Mouse (Mus musculus) thymus, adult 2 months (tissue): ENCODE data around the gene Fsip1.

Experiments used
- CTCF ChIP-seq: fragments of 200-500 bp; IDR thresholded peaks from 2 replicates; pipeline ENCODE4 v1.5.1; 2012; ENCODE audit warnings: mild to moderate bottlenecking, control low read depth, low read length, moderate library complexity, borderline replicate concordance; ENCODE audit not compliant: control insufficient read depth, poor library complexity, insufficient read depth; ENCODE audit errors: extremely low read depth
- POLR2A ChIP-seq: fragments of 200-500 bp; IDR thresholded peaks from 2 replicates; pipeline ENCODE4 v1.6.1; 2012; ENCODE audit warnings: mild to moderate bottlenecking, low read length, control low read depth, moderate library complexity; ENCODE audit not compliant: control insufficient read depth, poor library complexity, insufficient read depth; ENCODE audit errors: extremely low read depth

DNA sequence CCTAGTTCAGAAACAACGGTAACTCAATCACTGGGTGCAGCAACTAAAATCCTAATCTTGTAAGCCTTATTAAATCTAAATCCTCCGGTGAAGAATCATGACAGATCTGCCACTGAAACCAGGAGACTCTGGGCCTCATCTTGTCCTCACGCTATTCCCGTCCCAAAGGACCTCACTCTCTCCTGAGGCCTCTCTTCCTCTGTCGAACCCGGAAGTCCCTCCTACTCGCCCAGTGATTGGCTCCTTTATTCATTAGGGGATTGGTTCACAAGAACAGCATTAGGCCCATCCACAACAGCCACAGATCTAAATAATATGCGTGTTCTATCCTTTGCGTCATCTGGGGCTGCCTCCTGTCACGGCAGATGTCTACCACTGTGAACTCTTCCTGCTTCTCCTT, 14.8 kb upstream of the Fsip1 start:
- TF ChIP-seq CTCF (no peak), POLR2A (no peak)
